Mouse (Mus musculus): ENCODE measurements around the gene Tmem231. TPM values are rescaled to one million over a fixed set of nuclear protein-coding genes. Genes with fewer than 3 reads are reported as not detected.

The Tmem231 gene
- total RNA-seq (2021): 1 to 10 TPM; 3.4 to 3.9 TPM
- long read RNA-seq, experiment 1, partial matches to known transcripts: 1 of 6 reads
- long read RNA-seq, experiment 1, other reads (novel, unspliced or antisense): 1 of 6 reads
- long read RNA-seq, experiment 2, transcript Tmem231-201 (7 exons, 2,984 nt): major isoform, 8 of 10 reads
- long read RNA-seq, experiment 2, partial matches to known transcripts: 1 of 10 reads
- long read RNA-seq, experiment 2, other reads (novel, unspliced or antisense): 1 of 10 reads

GRCm38 (mm10) chr8:111933348-111934076 is at the start of gene Tmem231:
Tmem231 (minus strand) TSS chr8:111933881.
- peak; percentile 73 to 86 for DNase-seq (ENCODE audit: low spot score in 2 of 2)

GRCm38 (mm10) chr8:111982116-111982515 is 48.4 kb upstream of the Tmem231 start:
- no peak for DNase-seq (ENCODE audit: low spot score in 2 of 2)

GRCm38 (mm10) chr8:111978147-111978546 is 44.5 kb upstream of the Tmem231 start:
- DNase-seq (ENCODE audit: low spot score in 2 of 2): no peak

GRCm38 (mm10) chr8:111976326-111976725 is 42.6 kb upstream of the Tmem231 start:
- DNase-seq (ENCODE audit: low spot score in 2 of 2): no peak

- DNase-seq (ENCODE audit: low spot score in 2 of 2): no peak
These were observed 42.0 kb upstream of the Tmem231 start for GRCm38 (mm10) chr8:111975706-111976105.

GRCm38 (mm10) chr8:111974138-111974537 is 40.5 kb upstream of the Tmem231 start:
- no peak for DNase-seq (ENCODE audit: low spot score in 2 of 2)

GRCm38 (mm10) chr8:111968991-111969390 is 35.3 kb upstream of the Tmem231 start:
- no peak for DNase-seq (ENCODE audit: low spot score in 2 of 2)

GRCm38 (mm10) chr8:111968541-111968940 is 34.9 kb upstream of the Tmem231 start:
- no peak for DNase-seq (ENCODE audit: low spot score in 2 of 2)

GRCm38 (mm10) chr8:111967246-111967870 is 33.7 kb upstream of the Tmem231 start:
- DNase-seq (ENCODE audit: low spot score in 2 of 2): no peak

GRCm38 (mm10) chr8:111964849-111965561 is 31.3 kb upstream of the Tmem231 start:
- no peak for DNase-seq (ENCODE audit: low spot score in 2 of 2)

- DNase-seq (ENCODE audit: low spot score in 2 of 2): no peak
These were observed 30.7 kb upstream of the Tmem231 start for GRCm38 (mm10) chr8:111964351-111964750.

GRCm38 (mm10) chr8:111963546-111963945 is 29.9 kb upstream of the Tmem231 start:
- DNase-seq (ENCODE audit: low spot score in 2 of 2): no peak

GRCm38 (mm10) chr8:111963091-111963490 is 29.4 kb upstream of the Tmem231 start:
- DNase-seq (ENCODE audit: low spot score in 2 of 2): no peak

- DNase-seq (ENCODE audit: low spot score in 2 of 2): no peak
These were observed 28.9 kb upstream of the Tmem231 start for GRCm38 (mm10) chr8:111962589-111962988.

GRCm38 (mm10) chr8:111961330-111961729 is 27.6 kb upstream of the Tmem231 start:
- no peak for DNase-seq (ENCODE audit: low spot score in 2 of 2)

- no peak for DNase-seq (ENCODE audit: low spot score in 2 of 2)
These were observed 27.1 kb upstream of the Tmem231 start for GRCm38 (mm10) chr8:111960591-111961321.

GRCm38 (mm10) chr8:111957231-111957630 is 23.6 kb upstream of the Tmem231 start:
- no peak for DNase-seq (ENCODE audit: low spot score in 2 of 2)

GRCm38 (mm10) chr8:111955879-111956278 is 22.2 kb upstream of the Tmem231 start:
- DNase-seq (ENCODE audit: low spot score in 2 of 2): no peak

GRCm38 (mm10) chr8:111954844-111955594 is 21.3 kb upstream of the Tmem231 start:
- DNase-seq (ENCODE audit: low spot score in 2 of 2): no peak

GRCm38 (mm10) chr8:111951936-111952335 is 18.3 kb upstream of the Tmem231 start:
- DNase-seq (ENCODE audit: low spot score in 2 of 2): no peak
